Mouse (Mus musculus) megakaryocyte progenitor cell, adult 5-6 weeks (primary cell): ENCODE data around the gene 4930467E23Rik. TPM values are rescaled to one million over a fixed set of nuclear protein-coding genes. Genes with fewer than 3 reads are reported as not detected.
"Not testable (repeated sequence)": the region's sequence is repeated elsewhere in the genome, so short reads cannot be mapped to it uniquely, and the experiment has no call there.

Source experiments
- ATAC-seq: replicated peaks from 2 replicates; pipeline ENCODE4 v1.8.0; 2016; ENCODE audit warnings: mild to moderate bottlenecking, moderate TSS enrichment, inconsistent platforms; ENCODE audit not compliant: poor library complexity
- total RNA-seq, 2 experiments: library from RNA; stranded (forward) in 1 of 2; stranded (reverse) in 1 of 2; fragments of 157-497, 149-512 nt in 1 of 2; fragments of 200-1000 nt in 1 of 2; gene quantifications; 2 replicates each; pipeline versions ENCODE4 v1.2.3 to v1.2.4; 2015 to 2017

The 4930467E23Rik gene
- total RNA-seq, 2 experiments from 2014 or later: not detected

GRCm38 (mm10) chr8:19709488-19709887 is 19.9 kb upstream of the 4930467E23Rik start:
- not testable (repeated sequence) for ATAC-seq

DNA sequence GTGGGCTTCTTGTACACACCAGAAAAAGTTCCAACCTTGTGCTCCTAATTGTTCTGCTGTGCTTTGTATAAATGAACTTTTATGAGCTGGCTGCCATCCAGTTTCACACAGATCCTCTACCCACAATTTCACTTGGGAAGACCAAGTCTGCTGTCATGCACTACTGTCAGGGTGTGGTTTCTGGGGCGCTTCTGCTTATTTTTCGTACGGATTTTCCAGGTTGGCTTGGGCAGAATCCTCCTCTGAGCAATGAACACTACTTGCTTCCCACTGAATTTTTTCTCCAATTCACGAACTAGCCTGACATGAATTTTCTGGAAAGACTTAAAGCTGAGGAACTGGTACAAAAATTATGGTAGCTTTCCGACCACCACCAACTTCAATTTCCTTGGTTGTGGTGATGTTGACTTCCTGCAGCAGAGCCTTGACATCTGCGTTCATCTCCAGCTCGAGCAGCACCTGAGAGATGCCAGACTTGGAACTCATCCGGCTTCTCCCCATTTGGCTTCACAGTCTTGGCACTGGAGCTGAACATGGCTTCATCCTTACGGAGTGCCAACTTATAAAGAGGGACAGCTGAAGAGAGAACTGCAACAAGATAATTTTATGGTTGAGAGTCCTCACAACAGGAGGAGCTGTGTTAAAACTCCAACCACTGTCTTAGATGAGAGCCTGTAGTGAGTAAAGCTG is 18.1 kb upstream of the 4930467E23Rik start:
- ATAC-seq: not testable (repeated sequence)

DNA sequence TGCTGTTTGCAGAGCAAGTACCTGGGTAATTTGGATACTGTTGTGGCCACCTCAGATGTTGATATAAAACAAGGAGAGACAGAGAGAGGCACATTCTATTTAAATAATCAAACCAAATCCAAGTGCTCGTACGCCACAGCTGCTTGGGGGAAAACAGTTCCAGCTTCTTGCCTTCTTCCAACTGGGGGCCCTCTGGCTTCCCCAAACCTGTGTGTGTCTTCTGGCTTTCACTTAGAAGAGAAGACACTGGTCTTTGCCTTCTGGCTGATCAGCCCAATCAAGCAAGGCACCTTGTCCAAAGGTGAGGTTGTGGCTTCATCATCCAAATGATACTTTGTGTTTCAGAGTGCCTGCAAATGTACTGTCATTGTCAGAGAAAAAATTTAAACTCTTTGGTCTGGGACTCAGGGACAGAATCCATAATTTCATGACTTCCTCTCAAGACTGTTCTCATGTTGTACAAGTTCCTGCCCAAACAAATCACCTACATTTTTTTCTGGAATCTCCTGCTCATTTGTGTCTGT is 17.1 kb upstream of the 4930467E23Rik start:
- not testable (repeated sequence) for ATAC-seq

DNA sequence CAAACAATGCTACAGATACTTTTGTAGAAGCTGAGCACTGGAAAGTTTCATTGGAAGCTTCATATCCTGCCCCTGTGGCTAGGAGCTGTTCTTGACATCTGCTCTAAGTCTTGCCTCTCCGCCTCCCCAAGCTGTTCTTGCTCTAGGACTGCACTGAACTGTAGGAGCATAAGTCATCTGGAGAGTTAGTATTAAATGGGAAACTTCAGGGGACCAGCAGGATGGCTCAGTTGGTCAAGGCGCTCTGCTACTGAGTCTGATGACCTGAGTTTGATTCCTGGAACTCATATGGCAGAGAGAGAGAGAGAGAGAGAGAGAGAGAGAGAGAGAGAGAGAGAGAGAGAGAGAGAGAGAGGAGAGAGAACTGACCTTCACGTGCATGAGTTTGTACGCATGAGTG is 16.6 kb upstream of the 4930467E23Rik start:
- not testable (repeated sequence) for ATAC-seq

GRCm38 (mm10) chr8:19713232-19713834 is 16.0 kb upstream of the 4930467E23Rik start:
- not testable (repeated sequence) for ATAC-seq

DNA sequence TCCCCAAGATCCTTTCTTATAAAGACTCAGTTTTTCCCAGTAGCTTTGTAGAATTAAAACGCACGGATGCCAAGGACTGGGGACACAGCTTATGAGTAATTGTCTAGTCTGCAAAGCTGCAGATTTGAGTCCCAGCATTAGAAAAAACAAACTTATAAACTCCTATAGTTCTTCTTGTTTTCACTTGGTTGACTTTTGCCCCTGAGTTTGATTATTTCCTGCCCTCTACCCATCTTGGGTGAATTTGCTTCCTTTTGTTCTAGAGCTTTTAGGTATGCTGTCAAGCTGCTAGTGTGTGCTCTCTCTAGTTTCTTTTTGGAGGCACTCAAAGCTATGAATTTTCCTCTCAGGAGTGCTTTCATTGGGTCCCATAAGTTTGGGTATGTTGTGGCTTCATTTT is 14.9 kb upstream of the 4930467E23Rik start:
- not testable (repeated sequence) for ATAC-seq

DNA sequence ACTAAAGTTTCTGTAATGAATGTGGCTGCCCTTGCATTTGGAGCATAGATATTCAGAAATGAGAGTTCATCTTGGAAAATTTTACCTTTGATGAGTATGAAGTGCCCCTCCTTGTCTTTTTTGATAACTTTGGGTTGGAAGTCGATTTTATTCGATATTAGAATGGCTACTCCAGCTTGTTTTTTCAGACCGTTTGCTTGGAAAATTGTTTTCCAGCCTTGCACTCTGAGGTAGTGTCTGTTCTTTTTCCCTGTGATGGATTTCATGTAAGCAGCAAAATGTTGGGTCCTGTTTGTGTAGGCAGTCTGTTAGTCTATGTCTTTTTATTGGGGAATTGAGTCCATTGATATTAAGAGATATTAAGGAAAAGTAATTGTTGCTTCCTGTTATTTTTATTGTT is 14.1 kb upstream of the 4930467E23Rik start:
- not testable (repeated sequence) for ATAC-seq

- not testable (repeated sequence) for ATAC-seq
These were observed 11.5 kb upstream of the 4930467E23Rik start for GRCm38 (mm10) chr8:19717851-19718250.

- ATAC-seq: not testable (repeated sequence)
These were observed 9.9 kb upstream of the 4930467E23Rik start for GRCm38 (mm10) chr8:19719513-19719912.

GRCm38 (mm10) chr8:19724871-19725270 is 4.5 kb upstream of the 4930467E23Rik start:
- not testable (repeated sequence) for ATAC-seq

GRCm38 (mm10) chr8:19751773-19752172 is 22.4 kb downstream of the 4930467E23Rik start:
- ATAC-seq: not testable (repeated sequence)

DNA sequence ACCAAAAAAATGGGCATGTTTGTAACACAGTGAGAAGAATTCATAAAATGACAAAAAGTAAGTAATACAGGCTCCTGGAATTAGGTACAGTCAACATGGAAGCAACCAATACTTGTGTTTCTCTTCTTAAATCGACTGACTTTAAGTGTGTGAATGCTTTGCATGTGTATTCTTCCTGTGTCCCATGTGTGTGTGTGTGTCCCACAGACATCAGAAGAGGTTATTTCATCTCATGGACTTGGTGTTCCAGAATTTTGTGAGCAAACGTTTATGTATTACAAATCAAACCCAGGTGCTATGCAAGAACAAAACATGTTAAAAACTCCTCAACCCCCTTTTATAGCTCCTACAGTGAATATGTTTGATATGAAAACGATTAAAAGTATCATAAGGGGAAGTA is 24.8 kb downstream of the 4930467E23Rik start:
- not testable (repeated sequence) for ATAC-seq

DNA sequence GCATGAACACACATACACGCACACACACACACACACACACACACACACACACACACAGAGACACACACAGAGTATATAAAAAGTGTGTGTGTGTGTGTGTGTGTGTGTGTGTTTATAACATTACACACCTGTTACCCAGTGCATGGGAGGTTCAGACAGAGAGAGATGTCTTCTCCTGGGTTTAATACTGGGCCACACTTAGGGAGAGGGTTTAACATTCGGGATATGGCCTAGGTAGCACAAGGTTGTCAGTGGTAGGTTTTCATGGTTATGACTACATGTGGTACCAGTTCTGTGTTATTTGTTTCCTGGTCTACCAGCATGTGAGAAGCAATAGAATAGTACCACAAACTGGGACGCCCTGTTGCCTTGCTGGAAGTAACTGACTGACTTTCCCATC is 25.6 kb downstream of the 4930467E23Rik start:
- not testable (repeated sequence) for ATAC-seq

DNA sequence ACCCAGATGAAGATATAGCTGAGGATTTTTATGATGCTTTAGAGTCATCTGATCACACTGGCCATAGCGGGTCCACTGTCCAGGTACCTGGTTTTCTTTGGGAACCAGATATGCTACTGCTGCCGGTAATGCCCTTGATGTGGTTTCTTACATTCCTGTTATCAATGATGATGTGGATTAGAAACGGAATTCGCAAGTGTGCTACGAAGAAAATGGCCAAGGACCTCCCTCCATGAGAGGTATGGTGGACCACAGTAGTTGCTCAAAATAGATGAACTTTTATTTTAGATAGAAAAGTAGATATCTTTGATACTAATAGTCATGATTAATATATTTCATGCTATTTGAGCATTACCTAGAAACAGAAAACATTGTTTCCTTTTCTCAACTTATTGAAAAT is 32.3 kb downstream of the 4930467E23Rik start:
- ATAC-seq: not testable (repeated sequence)

DNA sequence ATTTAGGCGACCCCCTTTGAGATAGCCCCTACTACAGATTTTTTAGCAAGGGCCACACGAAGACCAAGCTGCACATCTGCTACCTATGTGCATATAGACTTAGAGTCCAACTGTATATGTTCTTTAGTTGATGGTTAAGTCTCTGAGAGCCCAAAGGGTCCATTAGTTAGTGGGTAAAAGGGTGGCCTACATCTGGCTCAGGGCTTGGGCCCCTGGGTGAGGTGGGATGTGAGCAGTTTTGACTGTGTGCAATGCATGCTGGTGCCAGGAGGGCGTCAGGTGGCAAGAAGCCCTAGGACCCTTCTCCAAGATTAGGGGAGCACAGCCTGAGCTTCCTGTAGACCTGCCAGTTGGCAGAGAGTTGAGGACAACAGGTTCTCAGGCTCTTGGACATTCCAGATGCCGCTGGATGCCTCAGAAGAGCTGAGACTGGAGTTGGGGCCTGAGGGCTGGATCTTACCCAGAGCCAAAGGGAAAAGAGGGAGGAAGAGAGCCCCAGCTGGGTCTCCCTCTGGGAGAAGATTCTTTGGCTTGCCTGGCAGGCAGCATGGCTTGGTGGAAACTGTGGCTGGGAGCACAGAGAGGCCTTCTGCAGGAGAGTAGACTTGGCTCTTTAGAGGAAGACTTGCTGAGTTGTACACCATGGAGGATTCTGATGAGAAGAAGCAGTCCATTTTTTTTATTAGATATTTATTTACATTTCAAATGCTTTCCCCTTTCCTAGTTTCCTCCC is 33.6 kb downstream of the 4930467E23Rik start:
- ATAC-seq: not testable (repeated sequence)

- ATAC-seq: not testable (repeated sequence)
These were observed 36.2 kb downstream of the 4930467E23Rik start for GRCm38 (mm10) chr8:19765531-19765930.

DNA sequence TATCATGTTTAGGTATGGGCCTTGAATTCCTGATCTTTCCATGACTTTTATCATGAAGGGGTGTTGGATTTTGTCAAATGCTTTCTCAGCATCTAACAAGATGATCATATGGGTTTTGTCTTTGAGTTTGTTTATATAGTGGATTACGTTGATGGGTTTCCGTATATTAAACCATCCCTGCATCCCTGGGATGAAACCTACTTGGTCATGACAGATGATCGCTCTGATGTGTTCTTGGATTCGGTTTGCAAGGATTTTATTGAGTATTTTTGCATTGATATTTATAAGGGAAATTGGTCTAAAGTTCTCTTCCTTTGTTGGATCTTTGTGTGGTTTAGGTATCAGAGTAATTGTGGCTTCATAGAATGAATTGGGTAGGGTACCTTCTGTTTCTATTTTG is 44.1 kb downstream of the 4930467E23Rik start:
- not testable (repeated sequence) for ATAC-seq

GRCm38 (mm10) chr8:19776311-19776710 is 46.9 kb downstream of the 4930467E23Rik start:
- not testable (repeated sequence) for ATAC-seq

DNA sequence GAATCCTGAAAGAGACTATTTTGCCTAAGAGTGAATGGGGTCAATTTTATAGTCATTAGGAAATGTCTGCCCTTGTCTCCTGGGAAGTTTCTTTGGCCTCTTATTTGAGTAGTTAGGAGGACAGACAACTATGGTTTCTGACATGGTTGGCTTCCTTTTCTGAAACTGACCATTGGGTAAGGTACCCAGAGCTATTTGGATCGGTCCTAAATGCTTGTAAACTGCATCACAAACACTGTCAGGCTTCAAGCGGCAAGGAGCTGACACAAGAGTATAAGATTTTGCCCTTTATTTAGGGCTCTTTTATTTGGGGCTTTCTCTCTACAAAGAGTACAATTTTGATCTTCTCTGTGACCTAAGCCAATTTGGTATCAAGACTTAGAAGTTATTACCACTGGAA is 48.1 kb downstream of the 4930467E23Rik start:
- ATAC-seq: not testable (repeated sequence)

DNA sequence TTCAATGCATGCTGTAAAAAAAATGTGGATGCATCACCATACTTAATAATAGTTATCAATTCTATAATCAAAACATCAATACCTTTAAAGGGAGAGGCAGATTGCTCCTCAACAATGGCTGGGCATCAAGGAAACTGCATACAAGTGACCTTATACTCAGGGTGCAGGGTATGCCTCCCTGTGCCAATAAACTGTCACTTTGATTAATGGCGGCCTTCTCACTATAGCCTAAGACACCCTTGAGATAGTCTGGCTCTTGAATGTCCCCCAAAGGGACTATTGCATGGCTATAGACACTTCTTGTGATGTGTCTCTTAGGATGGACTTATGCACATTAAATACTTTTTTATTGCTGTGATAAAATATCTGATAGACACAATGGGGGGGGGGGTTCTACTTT is 48.8 kb downstream of the 4930467E23Rik start:
- not testable (repeated sequence) for ATAC-seq

GRCm38 (mm10) chr8:19778891-19779290 is 49.5 kb downstream of the 4930467E23Rik start:
- ATAC-seq: not testable (repeated sequence)
